Mouse (Mus musculus) cerebellum, postnatal 10 days (tissue): ENCODE measurements around the gene Emp1.

Experiments used
- DNase-seq, 2 experiments: peaks; one replicate each; pipeline ENCODE4 v3.0.0; 2021; ENCODE audit warnings: mixed read lengths in 2 of 2

Emp1 gene

GRCm38 (mm10) chr6:135364041-135364745, 1.8 kb downstream of the Emp1 start:
- no peak for DNase-seq

- DNase-seq, result peak; percentile 84 to 89
Observed at GRCm38 (mm10) chr6:135364891-135365301, 2.6 kb downstream of the Emp1 start.

GRCm38 (mm10) chr6:135365614-135366013, 3.3 kb downstream of the Emp1 start:
- DNase-seq, result no peak

GRCm38 (mm10) chr6:135368230-135368629, 5.9 kb downstream of the Emp1 start:
- DNase-seq, result peak; percentile 77 to 88

GRCm38 (mm10) chr6:135369551-135369968, 7.2 kb downstream of the Emp1 start:
- DNase-seq, result peak; percentile 61 to 66

GRCm38 (mm10) chr6:135370954-135371353, 8.6 kb downstream of the Emp1 start:
- DNase-seq, result no peak

GRCm38 (mm10) chr6:135373357-135373756, 11.0 kb downstream of the Emp1 start:
- DNase-seq, result no peak

- no peak for DNase-seq
Observed at GRCm38 (mm10) chr6:135375818-135376217, 13.5 kb downstream of the Emp1 start.

- no peak for DNase-seq
Observed at GRCm38 (mm10) chr6:135376248-135376647, 13.9 kb downstream of the Emp1 start.

- peak; percentile 83 to 89 for DNase-seq
Observed at GRCm38 (mm10) chr6:135377583-135378319, 15.4 kb downstream of the Emp1 start.

GRCm38 (mm10) chr6:135383919-135384318, 21.6 kb downstream of the Emp1 start:
- no peak for DNase-seq

- DNase-seq, result no peak
Observed at GRCm38 (mm10) chr6:135385738-135386459, 23.6 kb downstream of the Emp1 start.

GRCm38 (mm10) chr6:135387653-135388052, 25.3 kb downstream of the Emp1 start:
- no peak for DNase-seq

GRCm38 (mm10) chr6:135388711-135389110, 26.4 kb downstream of the Emp1 start:
- DNase-seq, result no peak

- no peak for DNase-seq
Observed at GRCm38 (mm10) chr6:135390398-135390797, 28.1 kb downstream of the Emp1 start.

- DNase-seq, result no peak
Observed at GRCm38 (mm10) chr6:135395375-135395774, 33.0 kb downstream of the Emp1 start.

GRCm38 (mm10) chr6:135397089-135397488, 34.7 kb downstream of the Emp1 start:
- DNase-seq, result peak; percentile 40 to 43

- peak; percentile 30 to 37 for DNase-seq
Observed at GRCm38 (mm10) chr6:135397788-135398187, 35.4 kb downstream of the Emp1 start.

GRCm38 (mm10) chr6:135398801-135399200, 36.5 kb downstream of the Emp1 start:
- DNase-seq, result peak; percentile 21 to 32

GRCm38 (mm10) chr6:135400306-135400705, 38.0 kb downstream of the Emp1 start:
- DNase-seq, result peak; percentile 83 to 88

GRCm38 (mm10) chr6:135405093-135405492, 42.7 kb downstream of the Emp1 start:
- DNase-seq, result no peak

- DNase-seq, result no peak
Observed at GRCm38 (mm10) chr6:135407323-135407722, 45.0 kb downstream of the Emp1 start.

GRCm38 (mm10) chr6:135411712-135412319, 49.5 kb downstream of the Emp1 start:
- DNase-seq, result no peak
